Mouse (Mus musculus) ES-E14 (cell line): ENCODE results near the gene Cmc2.

ENCODE experiments used
- HCFC1 ChIP-seq: IDR thresholded peaks from 2 replicates; pipeline ENCODE4 v1.6.1; 2012; ENCODE audit warnings: low read length, inconsistent platforms, borderline replicate concordance; ENCODE audit not compliant: insufficient read depth
- ZNF384 ChIP-seq: IDR thresholded peaks from 2 replicates; pipeline ENCODE4 v1.6.1; 2012; ENCODE audit warnings: low read depth, low read length, inconsistent platforms

DNA sequence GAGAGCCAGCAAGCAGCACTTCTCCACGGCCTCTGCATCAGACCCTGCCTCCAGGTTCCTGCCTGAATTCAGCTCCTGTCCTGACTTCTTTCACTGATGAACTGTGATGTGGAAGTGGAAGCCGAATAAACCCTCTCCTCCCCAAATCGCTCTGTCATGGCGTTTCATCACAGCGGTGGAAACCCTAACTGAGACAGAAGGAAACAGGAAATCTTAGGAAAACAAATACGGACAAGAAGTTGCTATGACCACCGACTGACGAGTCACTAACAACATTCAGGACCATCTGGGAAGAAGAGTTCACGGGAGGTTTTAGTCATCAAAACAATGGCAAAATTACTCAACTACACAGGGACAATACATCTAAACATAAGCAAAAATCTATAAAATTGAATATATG lies 28.6 kb downstream of the Cmc2 start:
- no peak for TF ChIP-seq ZNF384
- no peak for TF ChIP-seq HCFC1
